Mouse (Mus musculus): ENCODE data around the gene Dynlt1b.
"Not testable (repeated sequence)": the region's sequence is repeated elsewhere in the genome, so short reads cannot be mapped to it uniquely, and the experiment has no call there.

DNA sequence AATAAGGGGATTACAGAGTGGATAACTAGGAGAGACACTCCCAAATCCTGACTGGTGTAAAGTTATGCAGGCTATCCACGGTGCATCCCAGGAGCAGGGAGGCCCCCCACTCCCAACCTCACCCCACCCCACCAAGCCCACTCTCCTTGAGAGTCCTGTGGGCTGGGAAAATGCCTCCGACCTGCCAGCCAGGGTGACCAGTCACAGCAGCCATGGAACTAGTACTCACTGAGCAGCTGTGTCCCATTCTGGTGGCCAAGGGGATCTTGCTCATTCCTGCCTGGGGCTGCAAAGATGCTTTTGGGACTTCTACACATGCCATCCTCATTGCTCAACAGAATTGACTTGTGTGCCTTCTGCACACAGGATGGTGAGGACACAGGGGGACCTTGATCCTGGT is 24.8 kb downstream of the Dynlt1b start:
- not testable (repeated sequence) for TF ChIP-seq CTCF (IDR thresholded peaks at IDR 0.05; ENCODE audit: insufficient read depth, low read length); POLR2A (IDR thresholded peaks at IDR 0.05; ENCODE audit: borderline replicate concordance, extremely low read depth, low read depth, low read length)

Measured in lung, adult 2 months (tissue).